13 mouse cellular contexts compared by ENCODE assay signal in the genomic region with DNA sequence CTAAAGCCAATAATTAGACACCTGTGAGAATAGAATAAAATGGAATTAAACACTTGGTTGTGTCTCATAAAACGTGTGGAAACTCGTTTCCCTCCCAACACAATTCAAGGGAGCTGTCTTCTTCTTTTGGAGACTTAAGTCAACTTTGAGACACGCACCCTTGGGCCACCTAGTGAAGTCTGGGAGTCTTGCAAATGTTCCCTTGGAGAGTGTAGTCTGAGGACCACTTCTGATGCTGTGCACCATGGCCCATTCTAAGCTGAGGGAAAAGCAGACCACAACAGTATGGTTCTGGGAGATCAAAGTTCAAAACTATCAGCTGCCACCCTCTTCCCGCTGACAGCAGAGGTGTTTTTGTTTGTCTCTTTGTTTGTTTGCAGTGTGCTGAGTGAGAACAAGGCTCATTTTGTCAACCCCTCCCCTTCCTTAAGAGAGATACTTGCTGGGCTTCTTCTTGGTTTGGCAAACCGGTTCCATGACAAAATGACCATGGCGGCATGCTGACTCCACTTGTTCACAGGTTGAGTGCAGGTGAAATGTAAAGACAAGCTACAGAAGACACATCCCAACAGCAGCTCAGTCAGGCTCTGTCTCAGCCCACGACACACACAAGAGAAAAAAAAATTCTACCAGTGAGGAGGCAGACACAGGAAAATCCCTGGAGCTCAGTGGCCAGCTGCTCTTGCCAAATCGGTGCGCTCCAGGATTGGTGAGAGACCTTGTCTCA. TPM values are rescaled to one million over a fixed set of nuclear protein-coding genes. Genes with fewer than 3 reads are reported as not detected.
DNase-seq lines count a peak whose midpoint lies in the region; ATAC-seq and TF ChIP-seq lines count a peak whose summit lies in the region.
"Had no signal": no experiment of that assay in that cellular context is flagged by ENCODE, and none has a peak within 500 bp of the region (broad histone marks: within the 10 kb centered on the region; RNA-seq: fewer than 3 reads in every experiment).

No protein-coding gene starts in this region.

- no peak for DNase-seq in intestine, embryonic 14.5 days (ENCODE audit: low spot score)
- DNase-seq in embryonic facial prominence, embryonic 14.5 days (ENCODE audit: low spot score) = no peak
- no peak for DNase-seq in testis, postnatal 14 days (ENCODE audit: low spot score)
- DNase-seq in layer of hippocampus, adult 9-10 months (ENCODE audit: low spot score) = no peak

- ATAC-seq in intestine, embryonic 14.5 days (replicated peaks; ENCODE audit: low FRiP score, low TSS enrichment, low read depth) = no peak; the same call in 1 of the 2 replicates
- ATAC-seq in intestine, embryonic 15.5 days = no peak
- ATAC-seq in embryonic facial prominence, embryonic 14.5 days (ENCODE audit: low read depth) = peak; percentile 53; the same call in 1 of the 2 replicates
- no peak for ATAC-seq in intestine, postnatal 0 days

- no peak overlapping the region for H3K9ac ChIP-seq in intestine, embryonic 14.5 days (ENCODE audit: low read length)
- H3K9ac ChIP-seq in intestine, embryonic 15.5 days = no peak overlapping the region
- no peak overlapping the region for H3K9ac ChIP-seq in embryonic facial prominence, embryonic 14.5 days (ENCODE audit: low read depth, low read length)
- no peak overlapping the region for H3K9ac ChIP-seq in intestine, postnatal 0 days (ENCODE audit: low read depth, low read length)
- H3K9ac ChIP-seq: embryonic facial prominence, embryonic 12.5 days; forebrain, embryonic 13.5 days; limb, embryonic 12.5 days; midbrain, embryonic 15.5 days; neural tube, embryonic 12.5 days had no signal

- H3K27ac ChIP-seq in intestine, embryonic 14.5 days (ENCODE audit: low read depth) = 0 out of 2 replicates have a peak overlapping the region, but pooled peaks have one; percentile 33
- no peak overlapping the region for H3K27ac ChIP-seq in intestine, embryonic 15.5 days
- H3K27ac ChIP-seq in bone marrow macrophage, adult 2 months (ENCODE audit: insufficient read depth, low read depth, low read length) = peak overlapping the region; percentile 78
- no peak overlapping the region; the same call in 1 of the 2 replicates for H3K27ac ChIP-seq in embryonic facial prominence, embryonic 14.5 days (replicated peaks; ENCODE audit: low read depth, low read length)
- H3K27ac ChIP-seq in intestine, postnatal 0 days (ENCODE audit: low read depth, low read length) = no peak overlapping the region
- H3K27ac ChIP-seq: embryonic facial prominence, embryonic 12.5 days; forebrain, embryonic 13.5 days; hindbrain, embryonic 10.5 days; midbrain, embryonic 15.5 days; neural tube, embryonic 12.5 days had no signal

- no peaks in the 10 kb centered on the region; the same call in 1 of the 2 replicates for H3K4me1 ChIP-seq in intestine, embryonic 14.5 days (replicated peaks; ENCODE audit: control insufficient read depth, insufficient read depth, low read length)
- peaks cover 9% of the 10 kb centered on the region; the same call in 1 of the 2 replicates for H3K4me1 ChIP-seq in intestine, embryonic 15.5 days (replicated peaks)
- H3K4me1 ChIP-seq in bone marrow macrophage, adult 2 months (ENCODE audit: control insufficient read depth, insufficient read depth, low read length) = peaks cover 21% of the 10 kb centered on the region
- peaks cover 16% of the 10 kb centered on the region for H3K4me1 ChIP-seq in embryonic facial prominence, embryonic 14.5 days (ENCODE audit: control insufficient read depth, insufficient read depth, low read length)
- no peaks in the 10 kb centered on the region for H3K4me1 ChIP-seq in intestine, postnatal 0 days (replicated peaks; ENCODE audit: control insufficient read depth, insufficient read depth, low read length)
- H3K4me1 ChIP-seq: neural tube, embryonic 12.5 days had no signal

- TF ChIP-seq POLR2A in bone marrow macrophage, adult 2 months (IDR thresholded peaks at IDR 0.05; ENCODE audit: borderline replicate concordance, low read depth, low read length) = no peak

- no peaks in the 10 kb centered on the region for H3K9me3 ChIP-seq in intestine, embryonic 14.5 days (ENCODE audit: control insufficient read depth, low read length)
- H3K9me3 ChIP-seq in intestine, embryonic 15.5 days = no peaks in the 10 kb centered on the region
- no peaks in the 10 kb centered on the region for H3K9me3 ChIP-seq in embryonic facial prominence, embryonic 14.5 days (ENCODE audit: control insufficient read depth, low read length)
- H3K9me3 ChIP-seq in intestine, postnatal 0 days (ENCODE audit: control insufficient read depth) = no peaks in the 10 kb centered on the region
- H3K9me3 ChIP-seq: embryonic facial prominence, embryonic 12.5 days; forebrain, embryonic 13.5 days; hindbrain, embryonic 10.5 days; limb, embryonic 12.5 days; midbrain, embryonic 15.5 days; neural tube, embryonic 12.5 days had no signal

- H3K4me2 ChIP-seq in intestine, embryonic 14.5 days (ENCODE audit: low read length) = no peak overlapping the region
- H3K4me2 ChIP-seq in intestine, embryonic 15.5 days (replicated peaks) = no peak overlapping the region
- H3K4me2 ChIP-seq in embryonic facial prominence, embryonic 14.5 days (ENCODE audit: low read depth, low read length) = no peak overlapping the region
- H3K4me2 ChIP-seq in intestine, postnatal 0 days (replicated peaks; ENCODE audit: low read depth) = no peak overlapping the region
- H3K4me2 ChIP-seq: embryonic facial prominence, embryonic 12.5 days; forebrain, embryonic 13.5 days; limb, embryonic 12.5 days; midbrain, embryonic 15.5 days; neural tube, embryonic 12.5 days had no signal

- no peak overlapping the region for H3K4me3 ChIP-seq in intestine, embryonic 14.5 days (ENCODE audit: low read depth, low read length)
- H3K4me3 ChIP-seq in intestine, embryonic 15.5 days (replicated peaks) = no peak overlapping the region
- H3K4me3 ChIP-seq in bone marrow macrophage, adult 2 months (ENCODE audit: insufficient read depth, low read length) = no peak overlapping the region
- no peak overlapping the region for H3K4me3 ChIP-seq in embryonic facial prominence, embryonic 14.5 days (ENCODE audit: low read depth, low read length)
- H3K4me3 ChIP-seq in intestine, postnatal 0 days (ENCODE audit: low read depth, low read length) = no peak overlapping the region
- H3K4me3 ChIP-seq: embryonic facial prominence, embryonic 12.5 days; forebrain, embryonic 13.5 days; hindbrain, embryonic 10.5 days; limb, embryonic 12.5 days; midbrain, embryonic 15.5 days; neural tube, embryonic 12.5 days had no signal

- H3K27me3 ChIP-seq in intestine, embryonic 14.5 days (replicated peaks; ENCODE audit: control insufficient read depth, insufficient read depth, low read length) = no peaks in the 10 kb centered on the region
- H3K27me3 ChIP-seq in intestine, embryonic 15.5 days (replicated peaks) = no peaks in the 10 kb centered on the region
- H3K27me3 ChIP-seq in embryonic facial prominence, embryonic 14.5 days (replicated peaks; ENCODE audit: control insufficient read depth, insufficient read depth, low read length) = no peaks in the 10 kb centered on the region
- no peaks in the 10 kb centered on the region for H3K27me3 ChIP-seq in intestine, postnatal 0 days (replicated peaks; ENCODE audit: control insufficient read depth, insufficient read depth, low read length)
- H3K27me3 ChIP-seq: embryonic facial prominence, embryonic 12.5 days; forebrain, embryonic 13.5 days; limb, embryonic 12.5 days; midbrain, embryonic 15.5 days; neural tube, embryonic 12.5 days had no signal

- no peak for TF ChIP-seq CTCF in bone marrow macrophage, adult 2 months (IDR thresholded peaks at IDR 0.05; ENCODE audit: low read depth, low read length)
- 0 out of 2 replicates have a peak, but pooled peaks have one; percentile 1 for TF ChIP-seq CTCF in intestine, postnatal 0 days (IDR thresholded peaks at IDR 0.05; ENCODE audit: low read depth)

- no peaks in the 10 kb centered on the region for H3K36me3 ChIP-seq in intestine, embryonic 14.5 days (ENCODE audit: control insufficient read depth, insufficient read depth, low read length)
- no peaks in the 10 kb centered on the region for H3K36me3 ChIP-seq in intestine, embryonic 15.5 days
- H3K36me3 ChIP-seq in embryonic facial prominence, embryonic 14.5 days (ENCODE audit: control insufficient read depth, insufficient read depth, low read length) = no peaks in the 10 kb centered on the region
- no peaks in the 10 kb centered on the region for H3K36me3 ChIP-seq in intestine, postnatal 0 days (ENCODE audit: control insufficient read depth, insufficient read depth)
- H3K36me3 ChIP-seq: embryonic facial prominence, embryonic 12.5 days; hindbrain, embryonic 10.5 days; limb, embryonic 12.5 days; midbrain, embryonic 15.5 days; neural tube, embryonic 12.5 days had no signal

- 61% methylated on average over 9 of the region's 9 CpGs for WGBS in intestine, embryonic 14.5 days
- WGBS in intestine, embryonic 15.5 days = 62% methylated on average over 9 of the region's 9 CpGs
- 66% methylated on average over 9 of the region's 9 CpGs for WGBS in embryonic facial prominence, embryonic 14.5 days
- WGBS in intestine, postnatal 0 days = 68% methylated on average over 9 of the region's 9 CpGs

RNA-seq across cellular contexts. Expression of gene Slc10a6, which starts 0.8 kb away (rescaled TPM):
- polyA plus RNA-seq in intestine, embryonic 14.5 days (2014; fragmentation: Nextera tagmentation; extraction: Ambion mirVana) = 0.38 and 0.95 TPM in 2 replicates
- 0.49 and 0.68 TPM in 2 replicates for polyA plus RNA-seq in intestine, embryonic 15.5 days (2015; fragmentation: Nextera tagmentation; extraction: Ambion mirVana)
- polyA plus RNA-seq in bone marrow macrophage, adult 2 months (2012; ENCODE audit: insufficient read depth, insufficient read length, missing spikeins) = not detected in 2 replicates
- 1.4 and 1.6 TPM in 2 replicates for polyA plus RNA-seq in embryonic facial prominence, embryonic 14.5 days (2014; fragmentation: Nextera tagmentation; extraction: Ambion mirVana)
- 0.38 and 0.56 TPM in 2 replicates for polyA plus RNA-seq in intestine, postnatal 0 days (2015; fragmentation: Nextera tagmentation; extraction: Ambion mirVana)
- polyA plus RNA-seq: forebrain, embryonic 13.5 days had no signal

RNA-seq across cellular contexts. Expression of gene 1700016H13Rik, which starts 25.8 kb away (rescaled TPM):
- 0.28 and 0.49 TPM in 2 replicates for polyA plus RNA-seq in intestine, embryonic 14.5 days (2014; fragmentation: Nextera tagmentation; extraction: Ambion mirVana)
- polyA plus RNA-seq in intestine, embryonic 15.5 days (2015; fragmentation: Nextera tagmentation; extraction: Ambion mirVana) = 0.19 and 0.28 TPM in 2 replicates
- polyA plus RNA-seq in bone marrow macrophage, adult 2 months (2012; ENCODE audit: insufficient read depth, insufficient read length, missing spikeins) = not detected in 2 replicates
- polyA plus RNA-seq in embryonic facial prominence, embryonic 14.5 days (2014; fragmentation: Nextera tagmentation; extraction: Ambion mirVana) = 0.24 TPM in 1 of 2 replicates, not detected in the other
- polyA plus RNA-seq in intestine, postnatal 0 days (2015; fragmentation: Nextera tagmentation; extraction: Ambion mirVana) = 0.23 TPM in 1 of 2 replicates, not detected in the other

Comparison
In these comparisons a context has a peak if more than half of its experiments do, and no peak if none do; other contexts are left out.
1. H3K27ac ChIP-seq: peak in intestine, embryonic 14.5 days (single experiment) and bone marrow macrophage, adult 2 months (single experiment); none in intestine, embryonic 15.5 days (single experiment), embryonic facial prominence, embryonic 14.5 days (single experiment) and intestine, postnatal 0 days (single experiment).